Mouse (Mus musculus) large intestine, adult 2 months (tissue): ENCODE results near the gene Tchhl1. TPM values are rescaled to one million over a fixed set of nuclear protein-coding genes. Genes with fewer than 3 reads are reported as not detected.
"Not testable (repeated sequence)": the region's sequence is repeated elsewhere in the genome, so short reads cannot be mapped to it uniquely, and the experiment has no call there.

ENCODE experiments used
- DNase-seq: peaks from one replicate; pipeline ENCODE4 v3.0.0-alpha.2; 2012; ENCODE audit warnings: low read depth, low spot score
- WGBS: fragments of 180-500 bp; shearing (Covaris S2); methylation state at CpG from one replicate; pipeline ENCODE4 v1.1.7; 2018; 5-methylcytosine and 5-hydroxymethylcytosine counted together
- polyA plus RNA-seq: library from polyadenylated mRNA; depleted of rRNA; stranded (reverse); fragments of >200 nt; gene quantifications from 2 replicates; pipeline ENCODE4 v1.2.3, GENCODE M21; 2012; rRNA removed

Gene Tchhl1
- not detected in 2 replicates for polyA plus RNA-seq

DNA sequence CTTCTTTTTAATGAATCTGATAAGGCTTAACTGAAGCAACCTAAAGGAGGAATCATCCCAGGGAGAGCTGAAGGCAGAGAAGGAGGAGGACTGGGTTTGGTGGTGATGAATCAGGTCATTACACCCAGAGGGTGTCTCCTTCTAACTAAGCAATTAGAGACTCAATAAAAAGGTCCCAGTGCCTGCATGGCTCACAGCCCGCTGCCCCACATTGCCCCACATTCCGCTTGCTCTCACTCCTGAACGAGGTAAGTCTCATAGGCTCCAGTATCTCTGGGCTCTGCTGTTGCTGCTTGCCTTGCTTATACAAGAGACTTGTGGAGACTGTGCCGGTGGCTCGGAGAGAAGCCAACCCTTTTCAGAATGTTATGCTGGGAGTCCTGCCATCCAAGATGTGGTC, at the start of gene Tchhl1:
Gene Tchhl1 (plus strand): TSS at position 194 of the 400 bp plus-strand sequence.
- WGBS = 42% methylated on average over 5 of the region's 5 CpGs
- DNase-seq = no peak

DNA sequence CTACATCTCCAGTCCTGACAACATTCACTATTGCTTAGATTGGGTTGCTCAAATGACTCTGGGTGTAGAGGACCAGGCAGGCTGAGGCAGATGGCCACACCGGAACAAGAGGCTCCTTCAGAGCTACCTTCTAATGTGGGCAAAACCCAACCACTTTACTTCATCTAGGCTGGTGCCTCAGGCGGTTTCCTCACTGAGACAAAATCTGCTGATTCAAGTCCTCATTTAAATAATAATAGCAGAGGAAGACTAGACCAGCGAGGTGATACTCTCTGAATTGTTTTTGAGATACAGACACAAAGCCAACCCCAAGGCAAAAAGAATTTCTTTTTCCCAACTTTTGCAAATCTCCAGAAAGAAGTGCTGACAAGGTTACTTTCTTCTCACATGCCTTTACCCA, 36.9 kb upstream of the Tchhl1 start:
- 67% methylated on average over 3 of the region's 3 CpGs for WGBS

DNA sequence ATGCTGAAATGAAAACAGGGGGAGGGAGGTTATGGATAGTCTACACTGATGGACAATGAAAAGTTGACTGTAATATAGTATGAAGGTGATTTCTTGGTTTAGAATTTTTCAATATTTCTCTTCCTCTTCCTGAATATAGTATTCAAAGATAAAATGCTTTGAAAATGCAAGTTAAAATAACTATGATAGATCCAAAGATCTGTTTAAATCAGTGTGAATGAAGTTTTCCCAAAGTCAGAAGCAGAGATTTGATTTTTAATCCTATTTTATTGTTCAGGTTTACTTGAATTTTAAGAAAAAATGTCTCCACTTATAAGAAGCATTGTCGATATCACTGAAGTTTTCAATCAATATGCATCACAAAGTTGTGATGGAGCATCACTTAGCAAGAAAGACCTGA, 26.5 kb upstream of the Tchhl1 start, which contains the start of gene Tchh:
Gene Tchh (plus strand): TSS at position 301 of the 400 bp plus-strand sequence.
- 97% methylated on average over 1 of the region's 1 CpGs for WGBS
- DNase-seq = no peak

More for the DNA sequence above, 36.9 kb upstream of the Tchhl1 start:
- no peak for DNase-seq

DNA sequence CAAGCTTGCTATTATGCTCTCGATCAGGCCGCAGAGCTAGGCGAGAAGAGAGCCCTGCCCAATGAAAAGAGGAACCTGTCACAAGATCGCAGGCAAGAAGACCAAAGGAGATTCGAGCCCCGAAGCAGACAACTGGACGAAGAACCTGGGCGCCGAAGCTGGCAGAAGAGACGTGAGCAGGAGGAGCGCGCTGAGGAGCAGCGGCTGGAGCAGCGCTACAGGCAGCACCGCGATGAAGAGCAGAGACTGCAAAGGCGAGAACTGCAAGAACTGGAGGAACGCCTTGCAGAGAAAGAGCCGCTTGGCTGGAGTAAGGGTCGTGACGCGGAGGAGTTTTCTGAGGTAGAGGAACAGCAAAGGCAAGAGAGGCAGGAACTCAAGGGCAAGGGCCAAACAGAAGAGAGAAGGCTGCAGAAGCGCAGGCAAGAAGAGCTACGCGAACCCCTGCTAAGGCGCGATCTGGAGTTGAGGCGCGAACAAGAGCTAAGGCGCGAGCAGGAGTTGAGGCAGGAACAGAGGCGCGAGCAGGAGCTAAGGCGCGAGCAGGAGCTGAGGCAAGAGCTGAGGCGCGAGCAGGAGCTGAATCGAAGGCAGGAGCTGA, 25.0 kb upstream of the Tchhl1 start:
- WGBS = 1% methylated on average over 38 of the region's 38 CpGs
- DNase-seq = no peak

DNA sequence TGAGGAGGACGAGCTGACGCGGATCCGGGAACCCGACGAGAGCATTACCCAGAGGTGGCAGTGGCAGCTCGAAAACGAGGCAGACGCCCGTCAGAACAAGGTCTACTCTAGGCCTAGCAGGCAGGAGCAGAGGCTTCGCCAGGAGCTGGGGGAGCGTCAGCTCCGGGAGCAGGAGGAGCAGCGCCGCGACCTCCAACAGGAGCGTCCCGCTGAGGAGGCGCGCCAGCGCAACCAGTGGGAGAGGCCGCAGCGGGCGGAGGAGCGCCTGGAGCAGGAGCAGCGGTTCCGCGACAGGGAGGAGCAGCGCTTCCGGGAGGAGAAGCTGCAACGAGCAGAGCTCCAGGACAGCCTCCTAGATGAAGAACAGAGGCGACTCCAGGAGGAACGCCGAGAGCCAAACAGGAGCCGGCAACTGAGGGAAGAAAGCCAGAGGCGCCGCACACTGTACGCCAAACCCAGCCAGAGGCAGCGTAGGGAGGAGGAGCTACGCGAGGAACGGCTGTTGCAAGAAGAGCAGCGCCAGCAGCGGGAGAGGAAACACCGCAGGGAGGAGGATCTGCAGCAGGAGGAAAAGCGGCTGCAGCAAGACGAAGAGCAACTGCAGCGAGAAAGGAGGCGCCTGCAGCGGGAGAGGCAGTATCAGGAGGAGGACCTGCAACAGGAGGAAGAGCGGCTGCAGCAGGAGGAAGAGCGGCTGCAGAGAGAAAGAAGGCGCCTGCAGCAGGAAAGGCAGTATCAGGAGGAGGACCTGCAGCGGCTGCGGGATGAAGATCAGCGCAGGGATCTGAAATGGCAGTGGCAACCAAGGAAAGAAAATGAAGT, 24.0 kb upstream of the Tchhl1 start:
- under 1% methylated on average over 56 of the region's 56 CpGs for WGBS
- DNase-seq = peak; percentile 47

DNA sequence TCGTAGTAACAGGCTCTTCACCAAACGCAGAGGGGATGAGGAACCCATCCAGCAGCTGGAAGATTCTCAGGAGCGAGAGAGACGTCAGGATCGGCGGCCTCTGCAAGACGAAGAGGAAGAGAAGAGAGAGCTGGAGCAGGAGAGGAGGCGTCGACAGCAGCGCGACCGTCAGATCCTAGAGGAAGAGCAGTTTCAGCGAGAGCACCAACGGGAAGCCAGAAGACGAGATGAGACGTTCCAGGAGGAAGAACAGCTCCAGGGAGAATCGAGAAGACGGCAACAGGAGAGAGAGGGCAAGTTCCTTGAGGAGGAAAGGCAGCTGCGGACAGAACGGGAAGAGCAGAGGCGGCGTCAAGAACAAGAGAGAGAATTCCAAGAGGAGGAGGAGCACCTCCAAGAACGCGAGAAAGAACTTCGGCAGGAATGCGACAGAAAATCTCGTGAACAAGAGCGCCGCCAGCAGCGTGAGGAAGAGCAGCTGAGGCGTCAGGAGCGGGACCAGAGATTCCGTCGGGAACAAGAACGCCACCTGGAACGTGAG, 23.3 kb upstream of the Tchhl1 start:
- 1% methylated on average over 36 of the region's 36 CpGs for WGBS
- peak; percentile 14 for DNase-seq

DNA sequence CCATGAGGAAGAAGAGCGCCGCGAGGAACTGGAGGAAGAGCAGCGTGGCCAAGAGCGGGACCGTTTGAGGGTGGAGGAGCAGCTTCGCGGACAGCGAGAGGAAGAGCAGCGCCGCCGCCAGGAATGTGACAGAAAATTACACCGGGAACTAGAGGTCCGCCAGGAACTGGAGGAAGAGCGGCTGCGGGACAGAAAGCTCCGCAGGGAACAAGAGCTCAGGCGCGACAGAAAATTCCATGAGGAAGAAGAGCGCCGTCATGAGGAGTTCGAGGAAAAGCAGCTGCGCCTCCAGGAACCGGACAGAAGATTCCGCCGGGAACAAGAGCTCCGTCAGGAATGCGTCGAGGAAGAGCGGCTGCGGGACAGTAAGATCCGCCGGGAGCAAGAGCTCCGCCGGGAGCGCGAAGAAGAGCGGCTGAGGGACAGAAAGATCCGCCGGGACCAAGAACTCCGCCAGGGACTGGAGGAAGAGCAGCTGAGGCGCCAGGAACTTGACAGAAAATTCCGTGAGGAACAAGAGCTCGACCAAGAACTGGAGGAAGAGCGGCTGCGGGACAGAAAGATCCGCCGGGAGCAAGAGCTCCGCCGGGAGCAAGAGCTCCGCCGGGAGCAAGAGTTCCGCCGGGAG, 22.3 kb upstream of the Tchhl1 start:
- DNase-seq = no peak
- WGBS = 1% methylated on average over 54 of the region's 54 CpGs

DNA sequence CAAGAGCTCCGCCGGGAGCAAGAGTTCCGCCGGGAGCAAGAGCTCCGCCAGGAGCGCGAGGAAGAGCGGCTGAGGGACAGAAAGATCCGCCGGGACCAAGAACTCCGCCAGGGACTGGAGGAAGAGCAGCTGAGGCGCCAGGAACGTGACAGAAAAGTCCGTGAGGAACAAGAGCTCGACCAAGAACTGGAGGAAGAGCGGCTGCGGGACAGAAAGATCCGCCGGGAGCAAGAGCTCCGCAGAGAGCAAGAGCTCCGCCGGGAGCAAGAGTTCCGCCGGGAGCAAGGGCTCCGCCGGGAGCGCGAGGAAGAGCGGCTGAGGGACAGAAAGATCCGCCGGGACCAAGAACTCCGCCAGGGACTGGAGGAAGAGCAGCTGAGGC, 21.8 kb upstream of the Tchhl1 start:
- DNase-seq = not testable (repeated sequence)
- 1% methylated on average over 32 of the region's 32 CpGs for WGBS

DNA sequence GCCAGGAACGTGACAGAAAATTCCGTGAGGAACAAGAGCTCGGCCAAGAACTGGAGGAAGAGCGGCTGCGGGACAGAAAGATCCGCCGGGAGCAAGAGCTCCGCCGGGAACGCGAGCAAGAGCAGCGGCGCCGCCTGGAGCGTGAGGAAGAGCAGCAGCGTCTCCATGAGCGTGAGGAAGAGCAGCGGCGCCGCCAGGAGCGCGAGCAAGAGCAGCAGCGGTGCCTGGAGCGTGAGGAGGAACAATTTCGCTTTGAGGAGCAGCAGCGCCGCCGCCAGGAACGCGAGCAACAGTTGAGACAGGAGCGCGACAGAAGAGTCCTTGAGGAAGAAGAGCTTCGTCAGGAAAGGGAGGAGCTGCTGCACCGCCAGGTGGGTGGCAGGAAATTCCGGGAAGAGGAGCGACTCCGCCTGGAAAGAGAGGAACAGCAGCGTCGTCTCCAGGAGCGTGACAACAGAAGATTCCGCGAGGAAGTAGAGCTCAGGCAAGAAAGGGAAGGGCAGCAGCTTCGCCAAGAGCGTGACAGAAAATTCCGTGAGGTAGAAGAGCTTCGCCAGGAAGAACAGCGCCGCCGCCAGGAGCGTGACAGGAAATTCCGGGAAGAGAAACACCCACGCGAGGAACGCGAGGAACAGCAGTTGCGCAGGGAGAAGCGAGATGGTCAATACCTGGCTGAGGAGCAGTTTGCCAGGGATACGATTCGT, 21.3 kb upstream of the Tchhl1 start:
- WGBS = under 1% methylated on average over 59 of the region's 59 CpGs
- DNase-seq = peak; percentile 45

DNA sequence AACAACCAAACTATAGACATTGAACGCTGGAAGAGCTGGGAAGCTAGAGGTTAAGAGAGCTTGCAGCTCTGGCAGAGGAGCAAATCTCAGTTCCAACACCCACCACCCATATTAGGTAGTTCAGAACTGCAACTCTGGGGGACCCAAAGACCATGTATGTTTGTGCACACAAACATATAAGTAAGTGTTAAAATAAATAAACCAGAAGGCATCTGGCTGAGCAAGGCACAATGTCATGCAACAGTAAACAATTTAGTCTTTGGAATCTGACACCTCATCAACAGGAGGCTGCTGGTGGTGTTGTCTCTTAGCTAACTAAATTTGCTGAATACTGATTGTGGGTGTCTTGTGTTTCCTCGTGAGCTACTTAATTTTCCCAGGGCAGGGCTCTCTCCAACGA, 2.0 kb upstream of the Tchhl1 start:
- DNase-seq = no peak
- WGBS = 66% methylated on average over 3 of the region's 3 CpGs

DNA sequence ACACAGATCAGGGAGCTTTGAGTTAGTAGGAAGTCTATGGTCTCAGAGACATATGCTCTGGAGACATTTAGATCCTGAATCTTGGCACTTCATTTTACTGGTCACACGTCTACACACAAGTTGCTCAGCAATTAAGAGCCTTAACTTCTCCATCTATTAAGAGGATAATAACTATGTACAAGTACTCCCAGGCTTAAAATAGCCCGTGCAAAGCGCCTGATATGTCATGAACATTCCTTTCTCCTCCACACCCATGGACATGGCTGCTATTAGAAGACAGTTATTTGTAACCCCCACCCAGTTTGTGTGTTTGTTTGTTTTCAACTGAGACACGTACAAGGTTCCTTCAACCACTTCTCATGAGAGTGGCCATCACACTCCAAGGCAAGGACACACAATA, 1.4 kb upstream of the Tchhl1 start:
- DNase-seq = no peak
- 70% methylated on average over 4 of the region's 4 CpGs for WGBS

DNA sequence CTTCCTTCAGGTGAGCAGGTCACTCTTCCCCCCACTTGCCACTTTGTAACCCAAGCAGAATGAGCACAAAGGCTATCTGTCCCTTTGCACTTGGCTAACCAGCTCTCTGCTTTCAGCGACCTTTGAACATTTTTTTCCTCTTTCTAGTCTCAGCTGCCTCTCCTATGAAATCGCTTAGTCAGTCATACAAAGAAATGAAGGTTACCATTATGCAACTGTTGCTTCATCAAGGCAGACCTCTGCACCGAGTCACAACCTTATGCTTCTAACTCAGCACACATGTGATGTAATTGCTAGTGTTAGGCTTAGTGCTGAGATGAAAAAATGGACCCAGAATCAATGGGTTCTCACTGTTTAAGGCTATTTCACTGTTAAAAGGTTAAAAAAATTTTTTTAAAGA, 1.1 kb downstream of the Tchhl1 start:
- no peak for DNase-seq
- WGBS = 43% methylated on average over 3 of the region's 3 CpGs

DNA sequence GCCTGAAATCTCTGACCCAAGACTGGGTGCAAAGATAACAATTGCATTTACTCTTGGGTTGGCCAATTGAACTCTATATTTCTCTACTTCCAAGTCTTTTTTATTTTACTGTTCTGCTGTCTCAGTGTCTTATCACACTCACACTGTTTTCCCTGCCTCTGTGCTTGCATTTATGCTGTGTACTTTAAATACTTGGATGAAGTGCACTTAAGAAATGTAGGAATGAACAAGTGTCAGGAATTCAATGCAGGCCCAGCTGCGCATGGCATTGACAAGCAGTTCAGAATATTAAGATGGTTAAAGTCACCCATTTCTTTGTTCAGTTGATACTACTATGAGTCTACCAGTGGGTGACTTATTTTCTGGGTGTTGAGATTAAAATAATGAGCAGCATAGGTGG, 11.5 kb downstream of the Tchhl1 start:
- WGBS = 92% methylated on average over 1 of the region's 1 CpGs

DNA sequence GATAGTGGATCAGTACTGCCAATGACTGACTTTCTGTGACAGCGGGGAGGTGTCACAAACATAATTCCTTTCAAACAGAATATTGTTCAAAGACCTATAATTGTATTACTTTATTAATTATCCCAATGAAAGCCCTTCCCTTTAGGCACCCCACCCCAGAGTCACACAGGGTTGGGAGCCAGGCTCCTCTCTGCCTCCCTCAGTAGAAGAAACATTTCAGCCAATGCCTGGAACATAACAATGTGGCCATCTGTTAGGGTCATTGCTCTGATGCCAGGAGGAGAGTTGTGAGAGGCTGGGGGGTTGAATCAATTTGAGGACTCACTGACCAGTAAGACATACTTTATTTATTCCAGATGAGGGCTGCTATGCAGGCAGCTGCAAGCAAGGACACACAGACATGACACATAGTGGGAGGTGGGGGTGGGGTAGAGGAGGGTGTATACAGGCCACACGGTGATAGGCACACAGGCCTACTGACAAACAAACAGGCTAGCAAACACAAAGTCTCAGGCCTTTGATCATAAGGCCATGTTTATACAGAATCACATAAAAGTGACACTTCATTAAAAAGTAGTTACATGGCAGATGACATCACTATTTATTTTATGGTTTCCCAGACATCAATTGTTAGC, 13.5 kb downstream of the Tchhl1 start:
- no peak for DNase-seq
- 59% methylated on average over 2 of the region's 2 CpGs for WGBS

More for the DNA sequence above, 11.5 kb downstream of the Tchhl1 start:
- no peak for DNase-seq

DNA sequence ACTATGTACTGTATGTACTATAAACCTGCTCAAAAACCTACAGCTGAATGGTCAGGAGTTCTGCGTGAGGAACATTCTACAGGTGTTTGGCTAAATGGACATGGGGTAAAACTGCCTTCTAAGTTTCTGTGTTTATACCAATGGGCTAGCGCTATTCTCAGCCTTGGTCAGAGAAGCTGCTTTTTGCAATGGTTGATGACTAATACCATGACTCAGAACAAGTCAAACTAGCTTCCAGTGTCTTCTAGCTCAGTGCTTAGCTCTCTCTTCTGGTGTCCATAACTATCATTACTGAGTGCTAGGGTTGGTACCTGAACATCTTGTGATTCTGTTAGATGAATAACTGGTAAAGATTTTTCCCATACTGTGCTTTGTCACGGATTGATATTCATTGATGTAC, 17.1 kb downstream of the Tchhl1 start:
- 85% methylated on average over 3 of the region's 3 CpGs for whole genome bisulfite sequencing
- no peak for DNase-seq

DNA sequence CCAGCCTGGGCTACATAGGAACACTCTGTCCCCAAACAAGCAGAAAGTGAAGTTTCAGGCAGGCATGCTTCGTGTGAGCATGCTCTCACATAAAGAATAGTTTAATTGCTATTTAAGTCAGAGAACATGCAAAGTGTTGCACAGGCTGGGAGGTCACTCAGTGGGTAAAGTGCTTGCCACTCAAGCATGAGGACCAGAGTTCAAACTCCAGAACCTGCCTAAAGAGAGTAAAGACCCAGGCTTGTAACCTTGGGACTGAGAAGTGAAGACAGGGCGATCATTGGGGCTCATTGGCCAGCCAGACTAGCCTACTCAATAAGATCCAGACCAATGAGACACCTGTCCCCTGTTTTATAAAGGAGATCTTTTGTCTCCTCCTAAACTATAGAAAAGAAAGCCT, 20.0 kb downstream of the Tchhl1 start:
- WGBS = 83% methylated on average over 2 of the region's 2 CpGs
- DNase-seq = no peak

DNA sequence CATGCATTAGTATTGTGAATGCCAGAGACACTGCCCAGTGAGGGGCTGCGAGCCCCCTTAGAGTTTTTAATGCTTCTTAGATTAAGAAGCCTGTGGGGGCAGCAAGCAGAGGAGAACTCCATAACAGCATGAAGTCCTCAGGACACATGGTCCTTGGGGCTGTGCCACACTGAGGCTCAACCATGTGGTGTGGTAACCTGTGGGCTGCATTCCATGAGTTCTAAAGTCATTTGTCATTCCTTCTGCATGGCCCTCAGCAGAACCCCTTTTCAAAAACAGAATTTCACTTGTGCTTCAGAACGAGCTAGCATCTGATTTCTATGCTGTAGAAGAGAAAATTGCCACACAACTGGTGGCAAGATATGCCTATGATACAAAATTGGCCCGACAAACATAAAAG, 23.6 kb downstream of the Tchhl1 start:
- WGBS = 74% methylated on average over 3 of the region's 3 CpGs
- no peak for DNase-seq

DNA sequence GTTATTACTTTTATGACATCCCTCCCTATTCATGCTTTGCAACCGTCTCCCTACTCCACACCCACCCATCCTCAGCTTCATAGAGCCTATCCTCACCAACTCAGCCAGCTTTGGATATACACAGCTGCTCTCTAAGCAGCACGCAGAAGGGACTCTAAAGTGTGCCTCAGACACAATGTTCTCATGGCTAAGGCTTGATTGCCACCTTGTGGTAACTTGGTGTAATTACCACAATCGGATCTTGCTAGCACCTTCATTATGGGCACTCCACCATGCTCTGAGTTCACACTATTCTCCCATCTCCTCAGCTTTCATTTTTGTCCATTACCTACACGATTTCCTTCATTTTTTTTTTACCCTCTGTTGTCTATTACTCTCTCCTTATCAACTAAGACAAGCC, 25.4 kb downstream of the Tchhl1 start:
- WGBS = 3% methylated on average over 4 of the region's 4 CpGs
- no peak for DNase-seq

DNA sequence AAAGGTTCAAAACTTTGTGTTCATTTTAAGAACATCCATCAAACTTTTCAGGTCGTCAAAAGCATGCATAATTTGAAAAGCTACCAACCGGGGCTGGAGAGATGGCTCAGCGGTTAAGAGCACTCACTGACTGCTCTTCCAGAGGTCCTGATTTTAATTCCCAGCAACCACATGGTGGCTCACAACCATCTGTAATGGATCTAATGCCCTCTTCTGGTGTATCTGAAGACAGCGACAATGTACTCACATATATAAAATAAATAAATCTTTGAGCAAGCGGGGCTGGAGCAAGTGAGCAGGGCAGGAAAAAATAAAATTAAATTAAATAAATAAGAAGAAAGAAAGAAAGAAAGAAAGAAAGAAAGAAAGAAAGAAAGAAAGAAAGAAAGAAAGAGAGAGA, 26.2 kb downstream of the Tchhl1 start:
- WGBS = 29% methylated on average over 5 of the region's 5 CpGs
- DNase-seq = not testable (repeated sequence)
